Mouse (Mus musculus): ENCODE data around the gene Taf6. TPM values are rescaled to one million over a fixed set of nuclear protein-coding genes. Genes with fewer than 3 reads are reported as not detected.
"Not testable (repeated sequence)": the region's sequence is repeated elsewhere in the genome, so short reads cannot be mapped to it uniquely, and the experiment has no call there.

Taf6 gene
- polyA plus RNA-seq, 1 experiment from 2014 or later, result 69.2 TPM

- Histone ChIP-seq H3K4me1 (ENCODE audit: control insufficient read depth, insufficient read depth, low read length) (no peaks in the 10 kb centered on the region), H3K4me3 (ENCODE audit: low read length) (no peak overlapping the region), H3K9me3 (ENCODE audit: control insufficient read depth, low read length) (no peaks in the 10 kb centered on the region), H3K36me3 (ENCODE audit: control insufficient read depth, insufficient read depth, low read length) (no peaks in the 10 kb centered on the region), H3K27me3 (replicated peaks; ENCODE audit: control insufficient read depth, insufficient read depth, low read length) (no peaks in the 10 kb centered on the region), H3K9ac (ENCODE audit: low read depth, low read length) (no peak overlapping the region), H3K4me2 (ENCODE audit: low read depth, low read length) (no peak overlapping the region), H3K27ac (ENCODE audit: low read length) (no peak overlapping the region)
- peak; percentile 58; the same call in 1 of the 2 replicates for ATAC-seq
- whole genome bisulfite sequencing, result 23% methylated on average over 4 of the region's 4 CpGs
These were observed 34.9 kb upstream of the Taf6 start for GRCm38 (mm10) chr5:138222111-138222510.

- no peak overlapping the region for H3K9ac ChIP-seq (ENCODE audit: low read depth, low read length)
- H3K36me3 ChIP-seq (ENCODE audit: control insufficient read depth, insufficient read depth, low read length), result no peaks in the 10 kb centered on the region
- ATAC-seq, result no peak
- H3K27ac ChIP-seq (ENCODE audit: low read length), result no peak overlapping the region
- no peaks in the 10 kb centered on the region for H3K27me3 ChIP-seq (replicated peaks; ENCODE audit: control insufficient read depth, insufficient read depth, low read length)
- H3K4me3 ChIP-seq (ENCODE audit: low read length), result no peak overlapping the region
- peaks cover 6% of the 10 kb centered on the region for H3K9me3 ChIP-seq (ENCODE audit: control insufficient read depth, low read length)
- 46% methylated on average over 2 of the region's 2 CpGs for WGBS
- no peak overlapping the region for H3K4me2 ChIP-seq (ENCODE audit: low read depth, low read length)
- H3K4me1 ChIP-seq (ENCODE audit: control insufficient read depth, insufficient read depth, low read length), result no peaks in the 10 kb centered on the region
These were observed 32.6 kb upstream of the Taf6 start for GRCm38 (mm10) chr5:138219864-138220263.

GRCm38 (mm10) chr5:138216632-138217031 is 29.4 kb upstream of the Taf6 start:
- not testable (repeated sequence) for H3K27me3 ChIP-seq (replicated peaks; ENCODE audit: control insufficient read depth, insufficient read depth, low read length); ATAC-seq; H3K9ac ChIP-seq (ENCODE audit: low read depth, low read length); H3K27ac ChIP-seq (ENCODE audit: low read length); H3K4me3 ChIP-seq (ENCODE audit: low read length); H3K4me1 ChIP-seq (ENCODE audit: control insufficient read depth, insufficient read depth, low read length); H3K36me3 ChIP-seq (ENCODE audit: control insufficient read depth, insufficient read depth, low read length); H3K9me3 ChIP-seq (ENCODE audit: control insufficient read depth, low read length); H3K4me2 ChIP-seq (ENCODE audit: low read depth, low read length)
- 94% methylated on average over 13 of the region's 13 CpGs for WGBS

- 79% methylated on average over 4 of the region's 4 CpGs for WGBS
- Histone ChIP-seq H3K4me1 (ENCODE audit: control insufficient read depth, insufficient read depth, low read length) (no peaks in the 10 kb centered on the region), H3K27me3 (replicated peaks; ENCODE audit: control insufficient read depth, insufficient read depth, low read length) (no peaks in the 10 kb centered on the region), H3K9ac (ENCODE audit: low read depth, low read length) (no peak overlapping the region), H3K27ac (ENCODE audit: low read length) (no peak overlapping the region), H3K9me3 (ENCODE audit: control insufficient read depth, low read length) (no peaks in the 10 kb centered on the region), H3K4me3 (ENCODE audit: low read length) (no peak overlapping the region), H3K4me2 (ENCODE audit: low read depth, low read length) (no peak overlapping the region), H3K36me3 (ENCODE audit: control insufficient read depth, insufficient read depth, low read length) (no peaks in the 10 kb centered on the region)
- ATAC-seq, result no peak
These were observed 20.6 kb upstream of the Taf6 start for GRCm38 (mm10) chr5:138207873-138208272.

- Histone ChIP-seq H3K27me3 (replicated peaks; ENCODE audit: control insufficient read depth, insufficient read depth, low read length) (no peaks in the 10 kb centered on the region), H3K4me1 (ENCODE audit: control insufficient read depth, insufficient read depth, low read length) (no peaks in the 10 kb centered on the region), H3K36me3 (ENCODE audit: control insufficient read depth, insufficient read depth, low read length) (no peaks in the 10 kb centered on the region), H3K9me3 (ENCODE audit: control insufficient read depth, low read length) (no peaks in the 10 kb centered on the region), H3K4me3 (ENCODE audit: low read length) (no peak overlapping the region), H3K4me2 (ENCODE audit: low read depth, low read length) (no peak overlapping the region), H3K27ac (ENCODE audit: low read length) (no peak overlapping the region), H3K9ac (ENCODE audit: low read depth, low read length) (no peak overlapping the region)
- 58% methylated on average over 1 of the region's 1 CpGs for WGBS
- no peak for ATAC-seq
These were observed 20.0 kb upstream of the Taf6 start for GRCm38 (mm10) chr5:138207253-138207652.

- H3K27ac ChIP-seq (ENCODE audit: low read length), result no peak overlapping the region
- H3K9me3 ChIP-seq (ENCODE audit: control insufficient read depth, low read length), result no peaks in the 10 kb centered on the region
- H3K27me3 ChIP-seq (replicated peaks; ENCODE audit: control insufficient read depth, insufficient read depth, low read length), result no peaks in the 10 kb centered on the region
- ATAC-seq, result no peak
- no peak overlapping the region for H3K4me3 ChIP-seq (ENCODE audit: low read length)
- H3K9ac ChIP-seq (ENCODE audit: low read depth, low read length), result no peak overlapping the region
- no peaks in the 10 kb centered on the region for H3K36me3 ChIP-seq (ENCODE audit: control insufficient read depth, insufficient read depth, low read length)
- 91% methylated on average over 3 of the region's 3 CpGs for WGBS
- no peaks in the 10 kb centered on the region for H3K4me1 ChIP-seq (ENCODE audit: control insufficient read depth, insufficient read depth, low read length)
- no peak overlapping the region for H3K4me2 ChIP-seq (ENCODE audit: low read depth, low read length)
These were observed 14.8 kb upstream of the Taf6 start for GRCm38 (mm10) chr5:138202086-138202485.

GRCm38 (mm10) chr5:138199576-138199975 is 12.3 kb upstream of the Taf6 start:
- no peak overlapping the region for H3K4me2 ChIP-seq (ENCODE audit: low read depth, low read length)
- no peaks in the 10 kb centered on the region for H3K27me3 ChIP-seq (replicated peaks; ENCODE audit: control insufficient read depth, insufficient read depth, low read length)
- WGBS, result 6% methylated on average over 1 of the region's 1 CpGs
- ATAC-seq, result no peak
- no peak overlapping the region for H3K27ac ChIP-seq (ENCODE audit: low read length)
- 0 out of 2 replicates have a peak, but pooled peaks cover 3% of the 10 kb centered on the region for H3K4me1 ChIP-seq (ENCODE audit: control insufficient read depth, insufficient read depth, low read length)
- no peaks in the 10 kb centered on the region for H3K9me3 ChIP-seq (ENCODE audit: control insufficient read depth, low read length)
- no peak overlapping the region for H3K4me3 ChIP-seq (ENCODE audit: low read length)
- no peaks in the 10 kb centered on the region for H3K36me3 ChIP-seq (ENCODE audit: control insufficient read depth, insufficient read depth, low read length)
- H3K9ac ChIP-seq (ENCODE audit: low read depth, low read length), result no peak overlapping the region

- no peaks in the 10 kb centered on the region for H3K36me3 ChIP-seq (ENCODE audit: control insufficient read depth, insufficient read depth, low read length)
- 0 out of 2 replicates have a peak, but pooled peaks cover 3% of the 10 kb centered on the region for H3K4me1 ChIP-seq (ENCODE audit: control insufficient read depth, insufficient read depth, low read length)
- 74% methylated on average over 7 of the region's 7 CpGs for WGBS
- no peak overlapping the region for H3K27ac ChIP-seq (ENCODE audit: low read length)
- peak overlapping the region; percentile 83; the same call in 1 of the 2 replicates for H3K9ac ChIP-seq (ENCODE audit: low read depth, low read length)
- no peaks in the 10 kb centered on the region for H3K27me3 ChIP-seq (replicated peaks; ENCODE audit: control insufficient read depth, insufficient read depth, low read length)
- peak overlapping the region; percentile 91 for H3K4me2 ChIP-seq (ENCODE audit: low read depth, low read length)
- H3K4me3 ChIP-seq (ENCODE audit: low read length), result peak overlapping the region; percentile 69
- no peak for ATAC-seq
- H3K9me3 ChIP-seq (ENCODE audit: control insufficient read depth, low read length), result no peaks in the 10 kb centered on the region
These were observed 8.2 kb upstream of the Taf6 start for GRCm38 (mm10) chr5:138195463-138195862.

- Histone ChIP-seq H3K36me3 (ENCODE audit: control insufficient read depth, insufficient read depth, low read length) (no peaks in the 10 kb centered on the region), H3K9ac (ENCODE audit: low read depth, low read length) (peak overlapping the region; percentile 83), H3K4me1 (ENCODE audit: control insufficient read depth, insufficient read depth, low read length) (0 out of 2 replicates have a peak, but pooled peaks cover 3% of the 10 kb centered on the region), H3K4me3 (ENCODE audit: low read length) (peak overlapping the region; percentile 69), H3K27ac (ENCODE audit: low read length) (peak overlapping the region; percentile 85), H3K27me3 (replicated peaks; ENCODE audit: control insufficient read depth, insufficient read depth, low read length) (no peaks in the 10 kb centered on the region), H3K4me2 (ENCODE audit: low read depth, low read length) (peak overlapping the region; percentile 91), H3K9me3 (ENCODE audit: control insufficient read depth, low read length) (no peaks in the 10 kb centered on the region)
- 2% methylated on average over 29 of the region's 29 CpGs for WGBS
- peak; percentile 77 for ATAC-seq
These were observed 7.6 kb upstream of the Taf6 start for GRCm38 (mm10) chr5:138194755-138195345.

Measured in intestine, embryonic 16.5 days (tissue).